Mouse (Mus musculus): ENCODE data around the gene Arhgef3.
A peak's percentile ranks its signal among the peaks of the same experiment; 100 is the strongest.

The Arhgef3 gene

DNA sequence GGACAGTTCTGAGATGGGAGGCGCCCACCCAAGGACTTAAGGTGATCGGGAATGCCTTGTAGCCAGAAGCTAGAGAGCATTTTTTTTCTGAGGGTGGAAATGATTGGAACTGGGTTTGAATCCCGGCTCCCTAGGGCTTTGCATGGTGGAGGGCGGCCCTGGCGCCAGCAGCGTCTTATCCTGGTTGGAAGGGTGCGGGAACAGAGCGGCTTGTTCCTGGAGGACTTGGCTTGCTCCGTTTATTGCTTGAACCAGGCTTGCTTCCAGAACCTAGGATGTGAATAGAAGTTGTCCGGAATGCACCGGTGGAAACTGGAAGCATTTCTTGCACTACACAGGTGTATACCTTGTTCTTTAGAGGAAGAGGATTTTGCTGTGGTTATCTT is 569 bp downstream of the Arhgef3 start:
- DNase-seq (ENCODE audit: low spot score): no peak

DNA sequence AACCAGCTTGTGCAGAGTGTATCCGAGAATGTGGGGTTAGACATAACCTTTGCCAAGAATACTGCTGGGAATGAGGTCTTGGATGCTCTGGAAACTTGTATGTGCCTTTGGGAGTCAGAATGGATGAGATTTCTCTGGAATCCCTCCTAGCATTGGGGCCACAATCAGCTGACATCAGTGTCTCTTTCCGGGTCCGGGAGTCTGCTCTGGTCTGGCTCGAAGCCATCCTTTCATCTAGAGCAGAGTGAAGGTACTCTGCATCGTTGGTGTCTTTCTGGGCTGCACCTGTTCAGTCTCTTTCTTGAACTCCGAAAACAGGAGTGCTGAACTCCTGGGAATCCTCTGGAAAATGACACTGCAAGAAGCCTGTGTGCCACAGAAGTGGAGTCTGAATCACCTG is 1.3 kb downstream of the Arhgef3 start:
- no peak for DNase-seq (ENCODE audit: low spot score)

DNA sequence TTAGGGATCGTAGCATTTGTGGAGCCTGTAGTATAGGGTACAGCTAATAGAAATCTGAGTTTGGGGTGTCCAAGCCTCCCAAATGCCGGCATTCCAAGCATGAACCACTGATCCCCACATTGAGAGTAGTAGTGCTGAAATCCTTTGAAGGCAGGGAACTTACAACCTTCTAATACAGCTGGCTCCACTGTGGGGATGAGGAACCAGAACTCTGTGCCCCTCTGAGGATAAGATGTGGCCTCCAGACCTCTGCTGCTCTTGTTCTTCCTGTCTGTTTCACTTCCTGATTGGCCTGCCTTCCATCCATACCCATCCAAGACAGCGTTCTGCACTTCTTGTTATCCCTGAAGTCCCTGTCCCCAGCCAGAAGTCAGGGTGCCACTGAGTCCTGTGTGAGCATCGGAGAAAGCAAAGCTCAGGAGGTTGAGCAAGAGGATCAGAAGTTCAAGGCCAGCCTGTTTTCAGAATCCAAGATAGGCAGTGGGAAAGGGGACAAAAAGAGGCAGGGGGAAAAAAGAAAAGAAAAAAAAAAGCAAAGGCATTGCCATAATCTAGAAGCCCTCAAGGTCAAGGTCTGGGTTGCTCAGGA is 2.0 kb downstream of the Arhgef3 start:
- DNase-seq (ENCODE audit: low spot score): no peak

DNA sequence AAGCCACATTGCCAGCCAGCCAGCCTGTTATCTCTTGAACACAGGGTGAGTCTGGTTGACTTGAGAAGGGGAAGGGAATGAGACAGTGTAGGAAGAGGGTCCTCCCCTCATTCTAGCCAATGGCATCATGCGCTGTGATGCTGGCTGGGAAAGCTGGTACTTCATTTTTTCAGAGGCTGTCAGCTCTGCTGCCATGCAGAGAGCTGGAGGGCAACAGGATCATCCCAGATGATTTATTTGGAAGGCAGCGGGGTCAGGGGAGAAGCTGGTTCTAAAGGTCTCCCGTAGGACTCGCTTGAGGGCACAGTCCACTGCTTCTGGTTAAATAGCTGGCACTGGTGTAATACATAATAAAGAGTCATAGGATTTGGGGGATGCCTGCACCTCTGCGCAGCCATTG is 3.8 kb downstream of the Arhgef3 start:
- DNase-seq (ENCODE audit: low spot score): no peak

DNA sequence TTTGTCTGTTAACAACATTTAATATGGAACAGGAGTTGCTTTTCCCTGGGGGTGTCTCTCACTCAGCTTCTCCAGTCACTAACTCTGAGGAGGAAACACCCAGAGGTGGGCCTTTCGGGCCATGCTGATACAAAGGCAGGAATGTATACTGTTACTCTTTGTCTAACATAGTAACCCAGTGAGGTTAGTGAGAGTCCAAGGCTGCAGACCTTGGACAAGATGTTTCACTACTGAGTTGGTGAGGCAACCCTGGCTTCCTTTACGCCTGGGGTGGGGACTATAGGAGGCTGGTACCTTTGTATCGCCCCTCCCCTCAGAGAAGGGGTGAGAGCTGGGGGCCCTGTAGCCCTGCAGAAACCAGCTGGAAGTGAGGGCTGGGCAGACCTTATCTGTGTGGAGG is 7.9 kb downstream of the Arhgef3 start:
- no peak for DNase-seq (ENCODE audit: low spot score)

DNA sequence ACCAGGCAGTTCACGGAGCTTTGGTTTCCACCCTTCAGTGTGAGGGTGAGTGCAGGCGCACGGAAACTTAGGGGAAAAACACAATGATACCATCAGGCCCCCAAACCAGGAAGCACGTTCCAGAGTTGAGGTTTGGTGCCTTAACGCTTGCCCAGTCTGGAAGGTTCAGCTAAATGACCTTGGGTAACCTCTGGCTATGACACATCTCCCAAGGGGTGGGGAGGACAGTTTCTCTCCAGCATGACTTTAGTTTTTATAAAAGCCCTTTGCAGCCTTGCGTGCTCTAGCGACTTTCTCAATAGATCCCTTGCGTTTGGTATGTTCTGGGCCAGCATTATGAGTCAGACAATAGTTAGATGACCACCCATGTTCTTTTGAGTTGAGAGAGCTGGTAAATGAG is 8.8 kb downstream of the Arhgef3 start:
- peak; percentile 21 for DNase-seq (ENCODE audit: low spot score)

DNA sequence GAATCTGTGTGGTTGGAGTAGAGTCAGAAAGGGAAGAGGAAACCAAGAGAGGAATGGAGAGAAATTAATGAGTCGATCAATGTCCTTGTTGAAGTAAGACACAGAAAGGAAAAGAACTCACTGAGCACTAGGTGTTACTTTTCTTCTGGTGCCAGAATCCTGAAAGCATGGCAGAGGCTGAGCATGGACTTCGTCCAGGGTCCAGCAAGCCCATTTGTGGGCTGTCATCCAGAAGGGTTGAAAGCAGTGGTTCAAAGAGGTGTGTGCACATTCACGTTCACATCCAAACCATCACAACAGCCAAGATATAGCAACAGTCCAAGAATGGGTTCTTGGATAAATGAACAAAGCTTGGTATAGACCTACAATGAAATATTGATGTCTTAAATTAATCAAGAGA is 15.3 kb downstream of the Arhgef3 start:
- DNase-seq (ENCODE audit: low spot score): no peak

DNA sequence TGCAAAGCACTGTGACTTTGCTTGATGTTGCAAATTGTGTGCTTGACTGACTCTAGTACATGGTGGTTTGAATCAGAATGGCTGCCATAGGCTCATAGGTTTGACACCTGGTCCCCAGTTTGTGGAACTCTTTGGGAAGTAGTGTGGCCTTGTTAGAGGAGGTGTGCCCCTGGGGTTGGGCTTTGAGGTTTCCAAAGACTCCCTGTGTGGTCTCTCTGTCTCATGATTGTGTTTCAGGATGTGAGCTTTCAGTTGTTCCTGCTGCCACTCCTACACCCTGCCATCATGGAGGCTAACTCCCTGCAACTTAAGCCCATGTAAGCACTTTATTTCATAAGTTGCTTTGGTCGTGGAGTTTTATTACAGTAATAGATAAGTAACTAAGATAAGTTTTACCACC is 16.0 kb downstream of the Arhgef3 start:
- DNase-seq (ENCODE audit: low spot score): no peak

DNA sequence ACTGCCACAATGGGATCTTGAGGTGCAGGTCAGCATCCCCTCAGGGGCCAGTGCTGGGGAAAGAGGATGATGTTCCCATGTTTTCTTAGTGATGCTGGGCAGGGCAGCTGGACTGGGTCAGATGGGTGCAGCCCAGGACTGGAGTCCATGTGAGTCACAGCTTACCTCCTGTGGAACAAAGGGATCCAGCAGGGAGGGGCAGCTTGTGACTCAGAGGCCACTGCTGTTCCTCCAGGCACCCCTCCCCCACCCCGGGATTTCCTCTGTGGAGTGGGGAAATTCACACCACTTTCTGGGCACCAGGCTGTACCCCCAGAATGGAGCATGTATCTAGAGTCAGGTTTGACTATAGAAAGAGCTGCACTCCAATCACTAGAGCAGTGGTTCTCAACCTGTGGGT is 16.8 kb downstream of the Arhgef3 start:
- DNase-seq (ENCODE audit: low spot score): peak; percentile 50

DNA sequence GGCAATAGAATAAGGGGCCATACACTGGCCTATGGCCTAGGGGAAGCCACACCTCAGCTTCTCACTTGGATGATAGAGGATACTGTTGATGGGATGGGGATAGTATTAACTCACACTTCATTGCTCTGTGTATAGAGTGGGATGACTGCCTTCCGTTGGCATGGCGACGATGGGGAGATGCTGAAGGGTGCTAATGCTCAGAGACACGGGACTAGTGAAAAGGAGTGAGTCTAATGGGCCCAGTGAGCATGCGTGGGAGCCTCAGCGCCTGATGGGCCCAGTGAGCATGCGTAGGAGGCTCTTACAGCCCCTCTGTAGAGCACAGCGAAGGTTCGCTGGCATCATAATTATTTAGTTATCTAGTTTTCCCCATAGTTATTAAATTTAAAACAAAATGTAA is 24.2 kb downstream of the Arhgef3 start:
- no peak for DNase-seq (ENCODE audit: low spot score)

DNA sequence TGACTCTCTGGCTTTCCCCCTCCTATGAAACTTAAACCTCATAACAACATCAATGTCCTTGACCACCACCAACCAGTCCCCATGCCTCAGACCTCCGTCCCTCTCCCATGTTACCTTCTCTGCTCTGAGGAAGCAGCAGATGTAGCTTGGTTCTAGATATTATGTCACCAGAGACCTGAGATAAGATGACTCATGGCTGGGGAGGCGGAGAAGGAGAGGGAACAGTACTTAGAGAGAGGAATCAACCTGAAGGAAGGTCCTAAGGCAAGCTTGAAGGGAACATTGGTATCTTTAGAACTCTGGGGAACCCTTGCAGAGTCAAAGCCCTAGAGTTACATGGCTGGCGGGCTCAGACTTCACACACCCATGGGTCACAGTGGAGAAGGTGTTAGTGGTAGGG is 25.3 kb downstream of the Arhgef3 start:
- DNase-seq (ENCODE audit: low spot score): no peak

DNA sequence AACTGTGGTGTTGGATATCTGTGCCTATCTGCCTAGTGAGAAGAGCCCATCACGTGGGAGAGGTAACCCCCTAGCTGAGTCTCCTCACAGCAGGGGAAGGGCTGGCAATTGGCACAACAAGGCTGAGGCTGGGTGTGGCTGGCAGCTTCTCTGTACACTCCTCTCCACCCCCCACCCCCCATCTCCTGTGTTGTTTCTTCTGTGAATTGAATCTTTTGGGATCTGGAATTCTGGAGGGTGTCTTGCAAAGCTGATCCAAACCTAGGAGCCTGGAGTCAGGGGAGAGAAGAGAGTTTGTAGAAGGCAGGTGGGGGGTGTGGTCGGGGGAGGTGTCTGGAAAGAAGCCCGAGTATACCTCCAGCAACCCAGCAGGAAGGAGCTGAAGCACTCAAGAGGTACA is 26.8 kb downstream of the Arhgef3 start:
- DNase-seq (ENCODE audit: low spot score): no peak

DNA sequence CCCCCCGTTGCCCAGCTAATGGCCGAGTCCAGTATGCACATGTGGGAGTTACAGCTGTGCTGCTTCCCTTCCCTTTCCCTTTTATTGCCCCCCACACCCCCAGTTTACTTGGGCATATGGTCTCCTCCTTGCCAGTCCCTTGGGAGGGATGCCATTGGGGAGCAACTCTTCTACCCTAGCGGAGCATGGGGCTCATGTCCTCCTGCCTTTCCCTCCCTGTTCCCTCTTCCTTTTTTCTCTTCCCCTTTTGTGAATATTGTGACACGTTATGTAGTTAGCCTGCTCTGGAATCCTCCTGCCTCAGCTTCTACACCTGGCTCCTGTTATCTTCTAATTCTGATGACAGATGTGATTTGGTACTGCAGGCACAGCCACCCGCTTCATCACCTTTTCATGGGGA is 28.0 kb downstream of the Arhgef3 start:
- no peak for DNase-seq (ENCODE audit: low spot score)

DNA sequence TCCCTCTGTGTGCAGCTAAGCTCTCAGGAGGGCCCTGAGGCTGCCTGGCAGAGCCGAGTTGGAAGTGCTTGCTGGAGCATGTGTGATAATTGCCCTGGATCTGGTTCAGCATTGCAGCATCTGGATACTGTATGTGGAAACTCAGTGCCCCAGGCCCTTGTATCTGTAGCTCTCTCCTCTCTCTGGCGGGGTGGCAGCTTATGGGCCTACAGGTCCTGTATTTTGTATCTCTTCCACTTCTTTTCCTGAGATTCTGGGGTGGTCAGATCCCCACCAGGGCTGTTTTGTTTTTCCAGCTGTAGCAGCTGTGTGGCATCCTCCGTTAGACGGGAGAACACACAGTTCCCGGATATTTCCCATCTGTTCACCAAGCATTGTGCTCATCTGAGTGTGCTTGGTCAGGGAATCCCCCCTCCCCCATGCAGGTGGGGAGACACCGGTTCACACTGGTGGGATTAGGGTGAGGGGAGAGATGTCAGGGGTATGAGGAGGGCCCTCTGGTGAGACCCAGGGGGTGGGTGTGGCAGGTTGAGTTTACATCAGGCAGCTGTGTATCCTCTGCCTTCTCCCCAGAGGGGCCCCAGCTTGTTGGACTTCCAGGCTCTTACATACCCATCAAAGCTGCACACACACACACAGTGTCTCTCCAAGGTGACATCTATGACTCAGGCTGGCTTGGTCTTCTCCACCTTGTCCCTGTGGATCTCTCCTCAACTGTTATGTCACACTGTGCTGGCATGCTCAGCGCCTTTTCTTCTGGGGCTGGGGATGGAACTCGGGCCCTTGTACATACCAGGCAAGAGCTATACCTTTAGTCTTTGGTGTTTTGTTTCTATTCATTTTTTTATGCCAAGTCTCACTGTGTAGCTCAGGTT is 30.7 kb downstream of the Arhgef3 start:
- DNase-seq (ENCODE audit: low spot score): no peak

DNA sequence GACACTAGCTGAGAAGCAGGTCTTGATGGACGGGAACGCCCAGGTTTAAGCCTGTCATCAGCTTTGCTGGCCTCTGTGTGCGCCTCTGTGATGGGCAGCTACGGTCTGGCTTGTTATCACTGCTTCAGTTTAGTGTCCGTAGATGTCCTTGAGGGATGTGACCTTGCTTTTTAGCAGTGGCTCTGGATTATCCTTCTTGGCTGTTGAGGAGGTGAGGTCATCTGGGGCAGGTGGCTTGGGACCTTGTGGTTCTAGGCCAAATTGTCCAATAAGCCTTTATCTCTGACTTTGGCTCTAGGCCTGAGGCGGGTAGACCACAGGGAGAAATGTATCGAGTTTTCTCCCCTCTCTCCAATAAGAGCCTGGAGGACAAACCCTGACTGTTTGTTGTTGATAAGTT is 33.0 kb downstream of the Arhgef3 start:
- DNase-seq (ENCODE audit: low spot score): no peak

DNA sequence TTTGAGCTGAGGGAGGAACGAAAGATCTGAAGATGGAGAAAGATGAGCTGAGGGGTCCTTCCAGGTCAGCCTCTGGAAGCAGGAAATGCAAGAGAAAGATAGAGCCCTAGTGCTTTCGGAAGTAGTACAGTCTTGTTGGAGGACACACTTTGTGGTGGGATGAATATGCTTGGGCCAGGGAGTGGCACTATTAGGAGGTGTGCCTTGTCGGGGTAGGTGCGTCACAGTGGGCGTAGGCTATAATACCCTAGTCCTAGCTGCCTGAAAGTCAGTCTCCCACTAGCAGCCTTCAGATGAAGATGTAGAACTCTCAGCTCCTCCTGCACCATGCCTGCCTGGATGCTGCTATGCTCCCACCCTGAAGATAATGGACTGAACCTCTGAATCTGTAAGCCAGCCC is 34.7 kb downstream of the Arhgef3 start:
- DNase-seq (ENCODE audit: low spot score): no peak

DNA sequence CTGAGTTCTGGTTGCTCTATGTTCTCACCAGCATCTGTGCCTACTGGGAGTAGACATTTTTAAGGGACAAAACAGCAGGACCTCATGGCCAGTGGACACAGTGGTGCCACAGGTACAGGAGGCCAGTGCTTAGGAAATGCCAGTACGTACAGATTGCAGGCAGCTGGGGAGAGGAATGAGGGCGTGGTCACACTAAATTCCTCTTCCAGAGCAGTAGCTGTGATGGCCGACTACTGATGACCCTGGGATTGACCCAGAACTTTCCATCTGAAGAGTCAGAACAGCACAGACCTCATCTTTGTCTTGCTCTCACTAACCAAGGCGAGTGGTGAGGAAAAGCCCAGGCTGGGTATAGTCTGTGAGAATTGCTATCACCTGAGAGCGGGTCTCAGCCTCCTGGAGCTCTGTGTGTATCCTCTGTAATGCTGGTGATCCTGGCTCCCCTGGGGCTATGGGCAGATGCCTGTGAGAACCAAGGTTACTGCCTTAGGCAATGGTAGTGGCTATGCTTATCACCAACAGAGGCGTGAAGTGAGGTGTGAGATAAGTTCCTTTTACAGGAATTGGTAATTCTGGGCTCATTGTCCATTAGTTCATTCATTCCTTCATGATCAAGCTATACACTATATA is 35.4 kb downstream of the Arhgef3 start:
- no peak for DNase-seq (ENCODE audit: low spot score)

DNA sequence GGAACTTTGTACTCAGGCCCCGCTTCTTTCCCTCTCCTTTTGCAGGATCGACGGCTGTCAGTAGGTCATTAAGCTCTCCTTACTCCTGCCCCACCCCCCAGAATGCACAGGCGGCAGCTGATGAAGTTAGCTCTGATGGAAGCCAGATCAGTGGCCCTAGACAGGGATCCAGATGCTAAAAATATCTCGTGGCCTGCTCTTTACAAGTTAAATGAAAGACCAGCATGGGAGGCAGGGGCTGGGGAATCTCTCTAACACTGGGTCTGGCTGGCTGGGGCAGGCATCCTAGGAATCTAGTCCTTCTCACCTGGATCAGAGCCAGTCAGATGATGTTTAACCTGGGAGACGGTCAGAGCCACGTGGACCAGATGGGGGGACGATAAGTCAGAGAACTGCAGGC is 36.7 kb downstream of the Arhgef3 start:
- no peak for DNase-seq (ENCODE audit: low spot score)

DNA sequence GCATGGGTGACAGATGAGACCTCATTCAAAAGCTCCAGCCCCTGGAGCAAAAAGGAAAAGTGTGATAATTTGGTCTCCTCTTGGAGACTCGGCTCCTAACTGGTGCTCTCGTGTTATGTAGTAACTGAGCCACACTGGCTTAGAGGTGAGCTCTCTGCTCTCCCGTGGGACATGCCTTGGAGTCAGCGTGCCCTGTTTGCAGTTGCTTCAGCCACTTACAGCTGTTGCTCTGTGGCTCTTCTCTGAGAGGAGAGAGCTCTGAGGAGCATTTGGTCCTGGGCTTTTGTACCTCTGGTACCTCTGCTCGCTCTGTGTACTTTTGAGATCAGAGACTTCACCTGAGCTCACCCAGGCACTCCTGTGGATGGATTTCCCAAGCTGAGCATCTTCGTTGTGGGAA is 40.4 kb downstream of the Arhgef3 start:
- no peak for DNase-seq (ENCODE audit: low spot score)

DNA sequence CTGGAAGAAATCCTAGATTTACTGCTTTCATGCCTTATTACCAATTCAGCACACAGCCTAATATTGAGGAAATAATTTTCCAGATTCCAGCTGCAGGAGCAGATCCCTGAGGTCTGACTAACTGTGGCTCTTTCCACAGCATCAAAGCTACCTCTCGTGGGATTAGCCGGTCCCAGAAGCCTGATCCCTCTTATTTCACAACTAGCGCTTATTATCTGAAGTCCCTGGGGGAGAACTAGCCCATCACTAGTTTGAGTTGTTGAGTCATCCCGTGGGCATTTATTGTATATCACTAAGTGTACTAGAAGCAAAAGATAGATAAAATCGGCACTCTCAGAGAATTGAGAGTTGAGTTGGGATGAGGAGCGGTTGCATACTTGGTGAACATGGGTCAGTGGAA is 41.3 kb downstream of the Arhgef3 start:
- DNase-seq (ENCODE audit: low spot score): no peak

DNA sequence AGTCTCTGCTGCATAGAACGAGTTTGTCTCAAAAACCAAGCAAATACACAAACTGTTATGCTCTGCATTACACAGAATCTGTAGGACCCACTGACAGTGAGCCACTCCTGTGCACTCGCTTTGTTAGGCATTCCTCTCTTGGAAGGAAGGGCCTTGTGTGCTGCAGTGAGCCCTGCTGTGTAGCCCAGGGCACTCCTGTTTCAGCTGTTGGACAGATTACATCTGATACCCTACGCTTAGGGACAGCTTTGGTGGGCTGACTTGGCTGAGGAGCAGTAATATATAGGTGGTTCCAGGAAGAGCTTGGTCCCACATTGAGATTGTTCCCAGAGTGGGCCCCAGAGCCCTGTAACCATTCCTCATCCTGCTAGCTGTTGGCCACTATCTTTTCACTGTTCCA is 43.4 kb downstream of the Arhgef3 start:
- no peak for DNase-seq (ENCODE audit: low spot score)

DNA sequence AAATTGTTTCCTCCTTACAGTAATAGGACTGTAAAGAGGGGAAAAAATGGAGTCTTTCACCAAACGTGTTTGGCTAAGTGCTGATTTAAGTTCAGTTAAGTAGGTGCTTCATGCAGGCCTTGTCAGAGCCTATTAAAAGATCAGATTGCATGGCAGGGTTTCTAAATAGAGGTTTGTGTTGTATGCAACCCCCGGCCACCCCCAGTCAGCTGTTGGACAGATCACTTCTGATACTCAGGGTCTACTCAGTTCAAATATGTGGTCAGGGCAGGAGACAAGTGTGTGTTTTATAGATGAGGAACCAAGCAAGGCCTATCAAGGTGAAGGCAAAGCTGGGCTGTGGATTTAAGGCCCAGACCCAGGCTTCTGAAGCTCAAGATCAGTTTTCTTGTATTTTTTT is 44.1 kb downstream of the Arhgef3 start:
- no peak for DNase-seq (ENCODE audit: low spot score)

DNA sequence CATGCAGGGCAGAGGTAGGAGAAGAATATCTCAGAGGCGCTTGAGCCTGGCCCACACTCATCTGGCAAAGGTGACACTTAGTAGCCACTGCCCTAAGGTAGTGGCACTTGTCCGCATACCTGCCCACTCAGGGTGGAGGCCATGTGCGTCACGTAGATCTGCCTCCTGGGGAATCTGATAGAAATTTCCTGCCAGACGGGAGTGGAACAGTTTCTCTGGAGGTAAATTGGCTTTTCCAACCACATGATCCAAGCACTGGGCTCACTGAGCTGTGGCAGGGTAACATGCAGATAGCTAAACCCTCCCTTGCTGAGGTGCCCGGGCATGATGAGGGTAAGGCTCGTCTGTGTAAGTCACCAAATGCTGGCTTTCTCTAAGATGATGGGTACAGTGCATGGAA is 46.1 kb downstream of the Arhgef3 start:
- DNase-seq (ENCODE audit: low spot score): no peak

DNA sequence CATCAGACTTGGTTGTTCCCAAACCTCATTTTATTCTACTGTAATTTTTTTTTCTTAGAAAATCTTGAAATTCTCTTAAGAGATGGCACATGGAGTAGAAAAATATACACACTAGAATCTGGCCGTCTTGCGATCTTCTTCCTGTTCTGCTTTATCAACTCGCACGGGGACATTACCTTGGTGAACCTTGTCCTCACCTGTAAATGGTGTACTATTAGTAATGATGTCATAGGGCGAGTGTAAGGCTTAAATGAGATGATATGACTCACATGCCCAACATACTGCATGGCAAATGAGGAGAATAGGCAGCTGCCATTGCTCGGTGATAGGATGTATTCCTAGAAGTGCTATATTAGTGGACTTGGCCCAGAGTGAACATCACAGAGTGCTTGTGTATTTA is 49.9 kb downstream of the Arhgef3 start:
- DNase-seq (ENCODE audit: low spot score): no peak

Data from urinary bladder, postnatal 25 days (tissue).